Mouse (Mus musculus) intestine, embryonic 15.5 days (tissue): Measurements from ENCODE around the gene Rcbtb2. TPM values are rescaled to one million over a fixed set of nuclear protein-coding genes. Genes with fewer than 3 reads are reported as not detected.

ENCODE experiments used
- ATAC-seq: fragments of 200-750 bp; cut with Nextera tagmentation; 2 replicates; pipeline ENCODE4 v1.8.0; 2017; ENCODE audit warnings: moderate TSS enrichment, moderate library complexity
- H3K27ac ChIP-seq: fragments of 300-500 bp; sonication (generic); 2 replicates; pipeline ENCODE4 v1.5.1; 2015; ENCODE audit warnings: mild to moderate bottlenecking, inconsistent platforms
- H3K27me3 ChIP-seq: fragments of 300-500 bp; sonication (generic); replicated peaks from 2 replicates; pipeline ENCODE4 v1.6.1; 2015; ENCODE audit warnings: inconsistent platforms
- H3K36me3 ChIP-seq: fragments of 300-500 bp; sonication (generic); 2 replicates; pipeline ENCODE4 v1.6.1; 2015; ENCODE audit warnings: inconsistent platforms
- H3K4me1 ChIP-seq: fragments of 300-500 bp; sonication (generic); replicated peaks from 2 replicates; pipeline ENCODE4 v1.6.1; 2015; ENCODE audit warnings: inconsistent platforms
- H3K4me2 ChIP-seq: fragments of 300-500 bp; sonication (generic); replicated peaks from 2 replicates; pipeline ENCODE4 v1.6.1; 2015; ENCODE audit warnings: mild to moderate bottlenecking, inconsistent platforms
- H3K4me3 ChIP-seq: fragments of 300-500 bp; sonication (generic); replicated peaks from 2 replicates; pipeline ENCODE4 v1.5.1; 2015; ENCODE audit warnings: inconsistent platforms
- H3K9ac ChIP-seq: fragments of 300-500 bp; sonication (generic); 2 replicates; pipeline ENCODE4 v1.6.1; 2015; ENCODE audit warnings: inconsistent platforms
- H3K9me3 ChIP-seq: fragments of 300-500 bp; sonication (generic); 2 replicates; pipeline ENCODE4 v1.6.1; 2016; ENCODE audit warnings: inconsistent platforms
- WGBS: fragments of 180-500 bp; shearing (Covaris S2); methylation state at CpG from one replicate; pipeline ENCODE4 v1.1.7; 2015; 5-methylcytosine and 5-hydroxymethylcytosine counted together
- microRNA counts: library from miRNA; unstranded; fragments of <30 nt; microRNA quantifications from one replicate; lab custom pipeline; 2016
- polyA plus RNA-seq: library from polyadenylated mRNA; unstranded; fragments of >200 nt; fragmentation: Nextera tagmentation; extraction: Ambion mirVana; gene quantifications from 2 replicates; pipeline ENCODE4 v1.2.1, GENCODE M21; 2015

Gene Rcbtb2
- polyA plus RNA-seq, 1 experiment from 2014 or later: 77.0 TPM

DNA sequence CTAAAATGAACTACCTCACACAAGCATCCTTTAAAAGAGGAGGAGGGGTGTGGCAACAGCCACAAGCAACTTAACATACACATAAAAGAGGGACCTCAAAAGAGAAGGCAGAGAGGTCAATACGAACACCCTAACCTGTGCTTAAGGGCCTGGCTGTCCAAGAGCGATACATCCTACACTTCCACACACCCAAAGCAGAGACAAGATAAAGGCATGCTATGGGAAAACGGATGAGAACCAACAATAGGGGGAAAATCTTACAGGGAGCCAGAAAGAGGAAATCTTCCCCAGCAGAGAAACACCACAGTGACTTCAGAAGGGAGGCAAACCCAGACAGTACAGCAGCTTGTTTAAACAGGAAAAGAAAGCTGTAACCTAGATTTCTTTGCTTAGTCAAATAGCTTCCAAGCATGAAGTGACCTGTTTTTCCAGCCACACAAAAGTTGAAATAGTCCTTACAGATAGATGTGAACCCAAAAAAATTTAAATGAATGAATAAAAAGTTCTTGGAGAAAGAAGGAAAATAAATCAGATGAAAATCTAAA lies 132.7 kb downstream of the Rcbtb2 start:
- Histone ChIP-seq H3K9ac (no peak overlapping the region), H3K9me3 (no peaks in the 10 kb centered on the region), H3K4me2 (no peak overlapping the region), H3K27ac (no peak overlapping the region), H3K27me3 (no peaks in the 10 kb centered on the region), H3K36me3 (no peaks in the 10 kb centered on the region), H3K4me3 (no peak overlapping the region), H3K4me1 (no peaks in the 10 kb centered on the region)
- ATAC-seq: no peak
- 64% methylated on average over 3 of the region's 3 CpGs for WGBS

DNA sequence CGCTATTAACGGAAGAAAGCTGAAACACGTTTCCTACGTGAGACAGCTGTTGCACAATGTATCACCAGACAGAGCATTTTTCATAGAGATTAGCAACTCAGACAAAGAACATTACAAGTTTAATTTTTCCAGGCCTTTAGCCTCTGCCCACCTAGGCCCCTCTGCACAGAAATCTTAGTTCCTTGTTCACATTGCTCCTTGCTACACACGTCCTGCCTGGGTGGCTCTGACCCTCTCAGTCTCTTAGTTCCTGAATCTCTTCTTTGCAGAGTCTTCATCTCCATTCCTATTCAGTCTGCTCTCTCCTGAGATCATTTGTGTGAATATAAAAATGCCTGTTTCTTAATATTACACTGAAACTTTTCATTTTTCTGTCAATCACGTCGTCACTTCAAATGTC lies 134.5 kb downstream of the Rcbtb2 start:
- H3K4me2 ChIP-seq: no peak overlapping the region
- H3K27ac ChIP-seq: no peak overlapping the region
- H3K36me3 ChIP-seq: no peaks in the 10 kb centered on the region
- 62% methylated on average over 7 of the region's 7 CpGs for WGBS
- no peaks in the 10 kb centered on the region for H3K9me3 ChIP-seq
- no peaks in the 10 kb centered on the region for H3K27me3 ChIP-seq
- no peaks in the 10 kb centered on the region for H3K4me1 ChIP-seq
- no peak overlapping the region for H3K9ac ChIP-seq
- no peak for ATAC-seq
- H3K4me3 ChIP-seq: no peak overlapping the region

MicroRNA genes within 50 kb of the gene (microRNA counts, 519-probe panel; counts per million panel counts)
- 97.1 counts per million, percentile 29 among the panel's probes with 10 or more counts for microRNA mmu-miR-687 (lab: Ali Mortazavi, UCI)

Other genes starting within 250 kb of the Rcbtb2 start
- 0.19 and 0.21 TPM in 2 replicates for gene Cysltr2, start 73.9 kb upstream of the Rcbtb2 start, polyA plus RNA-seq
- 12.3 and 15.5 TPM in 2 replicates for gene Lpar6, start 114.9 kb downstream of the Rcbtb2 start, polyA plus RNA-seq
- 18.4 and 24.8 TPM in 2 replicates for gene Rb1, start 202.8 kb downstream of the Rcbtb2 start, polyA plus RNA-seq